Mouse (Mus musculus) heart, postnatal 4 days (tissue): ENCODE data around the gene Hspa1b. TPM values are rescaled to one million over a fixed set of nuclear protein-coding genes. Genes with fewer than 3 reads are reported as not detected.
"Not testable (repeated sequence)": the region's sequence is repeated elsewhere in the genome, so short reads cannot be mapped to it uniquely, and the experiment has no call there.

Experiments
- DNase-seq: peaks from one replicate; pipeline ENCODE4 v3.0.0; 2021
- total RNA-seq, 2 experiments: library from RNA; stranded (reverse); gene quantifications; 2 replicates each; pipeline ENCODE4 v1.2.3; 2021

Hspa1b gene
- total RNA-seq, 2 experiments from 2014 or later, result 4.8 to 5.2 TPM

DNA sequence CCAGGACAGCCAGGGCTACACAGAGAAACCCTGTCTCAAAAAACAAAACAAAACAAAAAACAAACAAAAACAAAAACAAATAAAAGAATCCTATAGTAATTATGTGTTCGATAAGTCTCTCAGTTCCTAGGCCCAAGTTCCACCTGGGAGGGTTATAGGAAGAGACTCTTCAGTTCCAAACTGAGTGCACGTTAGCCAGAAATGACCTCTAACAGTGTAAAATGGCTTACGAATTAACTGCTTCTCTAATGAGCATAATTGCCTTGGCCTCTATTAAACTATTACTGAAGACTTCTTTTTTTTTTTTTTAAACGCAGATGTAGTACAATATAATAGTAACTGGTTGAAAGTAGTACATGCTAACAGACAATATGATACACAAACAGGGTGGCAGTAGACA, 5.1 kb downstream of the Hspa1b start:
- DNase-seq, result no peak

DNA sequence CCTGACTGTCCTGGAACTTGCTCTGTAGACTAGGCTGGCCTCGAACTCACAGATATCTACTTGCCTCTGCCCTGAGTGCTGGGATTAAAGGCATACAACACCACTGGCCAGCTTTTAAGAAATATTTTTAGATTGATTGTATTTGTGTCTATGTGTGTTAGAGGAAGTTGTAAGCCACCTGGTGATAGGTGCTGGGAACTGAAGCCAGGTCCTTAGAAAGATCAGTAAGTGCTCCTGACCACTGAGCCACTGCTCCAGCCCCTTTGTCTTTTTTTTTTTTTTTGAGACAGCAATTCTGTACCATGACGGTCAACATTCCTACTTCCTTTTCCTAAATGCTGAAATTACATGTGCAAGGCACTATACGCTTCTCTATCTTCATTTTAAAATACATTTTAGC, 5.8 kb downstream of the Hspa1b start:
- DNase-seq, result no peak

- peak; percentile 89 for DNase-seq
These were observed 6.5 kb downstream of the Hspa1b start for GRCm38 (mm10) chr17:34952378-34953040.

DNA sequence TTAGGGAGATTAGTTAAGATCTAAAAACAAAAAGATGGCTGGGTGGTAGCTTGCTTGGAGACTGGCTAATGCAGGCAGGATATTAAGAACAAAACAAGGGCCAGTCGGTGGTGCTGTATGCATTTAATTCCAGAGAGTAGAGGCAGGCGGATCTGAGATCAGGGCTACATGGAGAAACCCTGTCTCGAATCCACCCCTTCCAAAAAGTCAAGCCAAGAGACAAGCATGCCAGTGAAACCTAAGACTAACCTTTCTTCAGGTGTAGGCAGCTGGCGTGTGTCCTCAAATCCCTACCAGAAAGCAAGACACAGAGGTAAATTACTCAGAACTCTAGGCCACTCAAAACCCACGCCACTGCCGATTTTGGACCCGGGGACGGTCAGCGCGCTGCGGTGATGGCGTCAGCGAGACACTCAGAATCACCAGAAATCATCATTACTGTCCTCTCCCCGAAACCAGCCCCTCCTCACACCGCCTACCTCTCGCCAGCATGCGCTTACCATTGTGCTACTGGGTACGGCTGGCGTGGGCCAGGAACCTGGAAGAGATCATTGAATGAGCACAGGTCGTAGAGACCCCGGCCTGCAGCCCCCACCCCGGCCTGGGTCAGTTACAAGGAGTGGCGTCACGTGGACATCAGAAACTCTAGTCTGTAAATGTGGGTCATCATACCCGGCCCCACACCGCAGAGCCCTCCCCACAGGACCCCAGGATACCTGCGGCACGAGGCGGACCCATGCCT, 7.2 kb downstream of the Hspa1b start:
- DNase-seq, result no peak

- DNase-seq, result no peak
These were observed 8.3 kb downstream of the Hspa1b start for GRCm38 (mm10) chr17:34950514-34951455.

GRCm38 (mm10) chr17:34949553-34949969, 9.5 kb downstream of the Hspa1b start:
- DNase-seq, result no peak

DNA sequence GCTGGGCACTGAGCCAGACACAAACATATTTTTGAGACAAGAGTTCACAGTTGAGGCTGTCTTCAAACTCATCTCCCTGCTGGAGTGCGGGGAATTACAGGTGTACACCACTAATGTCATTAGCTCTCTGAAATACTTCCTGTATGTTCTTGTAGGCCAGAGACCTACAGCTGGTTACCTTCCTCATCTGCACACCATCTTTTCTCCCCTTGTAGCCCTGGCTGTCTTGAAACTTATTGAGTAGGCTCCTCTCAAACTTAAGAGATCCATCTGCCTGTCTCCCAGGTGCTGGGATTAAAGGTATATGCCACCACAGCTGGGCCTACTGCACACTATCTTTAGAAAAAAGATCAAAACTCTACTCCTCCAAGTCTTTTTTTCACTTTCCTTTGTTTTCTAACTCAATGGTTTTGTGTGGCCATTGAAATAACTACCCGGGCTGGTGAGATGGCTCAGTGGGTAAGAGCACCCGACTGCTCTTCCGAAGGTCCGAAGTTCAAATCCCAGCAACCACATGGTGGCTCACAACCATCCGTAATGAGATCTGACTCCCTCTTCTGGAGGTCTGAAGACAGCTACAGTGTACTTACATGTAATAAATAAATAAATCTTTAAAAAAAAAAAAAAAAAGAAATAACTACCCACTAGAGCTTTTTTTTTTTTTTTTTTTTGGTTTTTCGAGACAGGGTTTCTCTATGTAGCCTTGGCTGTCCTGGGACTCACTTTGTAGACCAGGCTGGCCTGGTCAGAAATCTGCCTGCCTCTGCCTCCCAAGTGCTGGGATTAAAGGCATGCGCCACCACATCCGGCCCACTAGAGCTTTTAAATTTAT, 10.1 kb downstream of the Hspa1b start:
- DNase-seq, result not testable (repeated sequence)

GRCm38 (mm10) chr17:34947606-34948005, 11.4 kb downstream of the Hspa1b start:
- DNase-seq, result peak; percentile 45

DNA sequence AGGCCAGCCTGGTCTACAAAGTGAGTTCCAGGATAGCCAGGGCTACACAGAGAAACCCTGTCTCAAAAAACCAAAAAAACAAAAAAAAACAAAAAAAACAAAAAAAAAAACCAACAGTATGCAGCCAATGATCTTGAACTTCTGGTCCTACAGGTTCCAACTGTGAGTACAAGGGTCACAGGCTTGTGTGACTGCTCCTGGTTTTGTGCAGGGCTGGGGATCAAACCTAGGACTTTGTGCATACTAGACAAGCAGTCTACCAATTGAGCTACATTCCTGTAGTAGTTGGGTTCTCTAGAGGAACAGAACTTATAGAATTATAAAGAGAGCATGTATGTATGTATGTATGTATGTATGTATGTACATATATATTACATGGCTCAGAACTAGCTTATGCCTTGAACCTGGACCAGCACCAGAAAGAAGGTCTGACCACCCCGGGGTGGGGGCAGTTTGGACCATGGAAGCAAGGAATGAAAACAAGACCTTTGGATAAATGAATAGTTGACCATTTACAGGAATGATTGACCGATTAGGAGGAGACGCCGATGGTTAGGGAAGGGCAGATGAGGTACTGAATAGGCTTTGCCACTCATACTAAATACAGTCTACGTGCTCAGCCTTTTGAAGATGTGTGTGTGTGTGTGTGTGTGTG, 12.4 kb downstream of the Hspa1b start:
- DNase-seq, result no peak

DNA sequence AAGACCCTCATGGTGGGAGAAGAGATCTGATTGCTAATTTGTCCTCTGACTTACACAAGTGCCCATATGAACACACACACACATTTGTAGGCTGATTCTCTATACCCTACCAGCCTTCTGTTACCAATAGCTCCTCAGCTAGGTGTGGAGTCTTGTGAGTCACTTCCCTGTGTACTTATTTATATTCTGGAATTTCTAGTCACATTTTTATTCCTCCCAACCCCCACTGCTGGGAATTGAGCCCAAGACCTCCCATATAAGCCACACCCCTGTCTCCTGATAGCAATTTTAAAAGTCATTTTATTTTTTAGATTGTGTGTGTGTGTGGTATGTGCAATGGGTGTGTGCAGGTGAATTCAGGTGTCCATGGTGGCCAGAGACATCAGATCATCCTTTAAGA, 14.7 kb downstream of the Hspa1b start:
- DNase-seq, result no peak

DNA sequence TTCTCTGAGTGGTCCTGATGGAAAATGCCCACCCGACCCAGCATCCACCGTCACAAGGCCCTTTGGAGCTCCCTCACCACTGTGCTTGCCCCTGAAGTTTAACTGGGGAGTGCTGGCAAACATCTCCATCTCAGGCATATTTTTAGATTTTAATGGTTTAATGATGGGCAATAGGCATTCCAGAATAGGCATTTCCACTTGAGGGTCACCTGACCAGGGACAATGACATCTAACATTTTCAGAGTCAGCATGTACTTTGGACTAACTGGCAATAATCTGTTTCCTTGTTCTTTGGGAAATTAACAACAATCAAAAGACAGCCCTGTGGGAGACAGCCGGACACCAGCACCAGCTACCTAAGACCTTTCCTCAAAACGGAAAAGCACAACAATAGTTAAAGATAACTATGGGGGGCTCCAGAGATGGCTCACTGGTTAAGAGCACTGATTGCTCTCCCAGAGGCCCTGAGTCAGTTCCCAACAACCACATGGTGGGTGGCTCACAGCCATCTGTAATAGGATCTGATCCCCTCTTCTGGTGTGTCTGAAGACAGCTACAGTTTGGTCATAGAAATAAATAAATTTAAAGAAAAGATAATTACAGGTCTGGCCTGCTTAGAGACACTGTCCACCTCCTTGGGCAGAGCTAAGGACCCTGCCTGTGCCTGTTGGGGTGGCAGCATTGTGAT, 15.8 kb downstream of the Hspa1b start:
- DNase-seq, result no peak

- peak; percentile 41 for DNase-seq
These were observed 17.5 kb downstream of the Hspa1b start for GRCm38 (mm10) chr17:34941344-34942041.

GRCm38 (mm10) chr17:34937960-34938505, 21.0 kb downstream of the Hspa1b start:
- DNase-seq, result no peak

DNA sequence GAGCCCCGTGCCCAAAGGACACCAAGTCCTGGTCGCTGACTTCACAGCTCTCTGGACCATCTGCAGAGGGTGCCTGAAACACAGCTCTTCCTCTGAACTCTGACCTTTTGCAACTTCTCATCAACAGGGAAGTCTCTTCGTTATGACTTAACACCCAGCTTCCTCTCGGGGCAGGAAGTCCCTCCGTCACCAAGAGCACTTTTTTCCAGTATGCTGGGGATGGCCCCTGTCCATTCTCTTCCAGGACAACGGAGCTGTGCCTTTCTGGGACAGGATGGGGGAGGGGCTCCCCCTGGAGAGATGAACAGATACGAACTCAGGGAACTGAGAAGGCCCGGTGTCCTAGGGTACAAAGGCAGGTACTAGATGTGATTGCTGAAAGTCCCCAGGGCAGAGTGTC, 24.2 kb downstream of the Hspa1b start:
- DNase-seq, result peak; percentile 34

GRCm38 (mm10) chr17:34934031-34934430, 25.0 kb downstream of the Hspa1b start:
- no peak for DNase-seq

GRCm38 (mm10) chr17:34932287-34932686, 26.8 kb downstream of the Hspa1b start:
- no peak for DNase-seq

DNA sequence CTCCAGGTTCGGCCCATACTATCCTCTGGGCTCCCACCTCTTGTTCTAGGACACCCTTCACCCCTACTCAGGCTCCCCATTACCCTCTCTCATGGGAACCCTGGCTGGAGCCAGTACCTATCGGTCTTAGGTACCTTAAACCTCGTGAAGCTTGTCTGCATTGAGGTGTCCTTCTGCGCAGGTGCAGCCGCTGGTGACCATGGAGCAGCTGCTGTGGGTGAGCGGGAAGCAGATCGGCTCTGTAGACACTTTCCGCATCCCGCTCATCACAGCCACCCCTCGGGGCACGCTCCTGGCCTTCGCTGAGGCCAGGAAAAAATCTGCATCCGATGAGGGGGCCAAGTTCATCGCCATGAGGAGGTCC, 27.3 kb downstream of the Hspa1b start:
- peak; percentile 17 for DNase-seq

DNA sequence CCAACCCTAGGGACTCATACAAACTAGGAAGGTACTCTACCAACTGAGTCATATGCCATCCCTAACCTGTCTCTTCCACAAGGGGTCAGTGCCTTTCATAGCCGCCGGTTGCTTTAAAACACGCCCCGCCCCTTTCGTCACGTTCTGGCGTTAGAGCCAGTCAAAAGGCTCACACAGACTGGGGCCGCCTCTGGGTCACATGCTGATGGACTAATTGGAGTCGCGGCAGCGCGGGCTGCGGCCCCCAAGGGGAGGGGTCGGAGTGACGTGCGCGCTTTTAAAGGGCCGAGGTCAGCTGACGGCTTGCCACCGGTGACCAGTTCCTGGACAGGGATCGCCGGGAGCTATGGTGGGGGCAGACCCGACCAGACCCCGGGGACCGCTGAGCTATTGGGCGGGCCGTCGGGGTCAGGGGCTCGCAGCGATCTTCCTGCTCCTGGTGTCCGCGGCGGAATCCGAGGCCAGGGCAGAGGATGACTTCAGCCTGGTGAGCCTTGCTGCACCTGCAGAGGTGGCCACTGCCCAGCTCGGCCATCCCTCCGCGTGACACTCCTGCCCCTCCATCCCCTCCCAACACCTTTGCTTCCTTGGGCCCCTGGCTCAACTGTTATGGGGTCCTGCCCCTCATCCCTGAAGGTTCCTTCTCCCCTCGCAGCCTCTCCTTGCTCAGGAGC, 27.8 kb downstream of the Hspa1b start, which contains the start of gene Neu1:
TSS of gene Neu1 (plus strand) at position 193 of the 674 bp plus-strand sequence.
- DNase-seq, result peak; percentile 99

DNA sequence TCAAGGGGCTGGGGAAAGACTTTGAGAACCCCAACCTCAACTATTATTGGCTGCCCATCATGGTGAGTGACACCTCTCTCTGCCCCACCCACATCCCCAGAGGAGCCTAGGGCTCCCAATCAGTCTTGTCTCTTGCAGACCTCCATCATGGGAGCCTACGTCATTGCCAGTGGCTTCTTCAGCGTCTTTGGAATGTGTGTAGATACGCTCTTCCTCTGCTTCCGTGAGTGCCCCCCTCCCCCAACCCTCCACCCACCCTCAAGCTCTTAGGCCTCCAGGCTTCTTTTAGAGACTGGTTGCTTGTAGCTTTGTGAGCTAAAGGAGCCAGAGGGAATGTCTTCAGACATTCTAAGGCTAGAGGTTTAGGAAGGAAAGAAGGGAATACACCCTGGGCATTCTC, 30.2 kb downstream of the Hspa1b start:
- DNase-seq, result no peak
